Mouse (Mus musculus): Measurements from ENCODE around the gene Mrtfa.

Gene Mrtfa

DNA sequence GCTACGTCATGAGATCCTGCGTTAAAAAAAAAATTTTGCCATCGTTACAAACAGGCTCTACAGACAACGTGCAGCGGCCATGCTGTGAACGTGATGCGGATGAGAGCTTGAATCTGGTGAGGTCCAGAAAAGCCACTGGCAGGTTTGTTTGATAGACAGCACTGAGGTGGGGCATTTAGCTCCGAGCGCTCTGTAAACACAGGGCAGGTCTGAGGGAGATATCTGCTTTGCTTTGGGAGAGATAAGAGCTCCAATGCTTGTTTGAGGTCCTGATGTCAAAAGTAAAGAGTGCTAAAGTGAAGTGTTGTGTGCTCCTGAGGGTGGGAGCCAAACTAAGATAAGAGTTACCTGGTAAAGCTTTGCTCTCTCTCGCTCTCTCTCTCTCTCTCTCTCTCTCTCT, 6.6 kb upstream of the Mrtfa start:
- in situ Hi-C loops (cut with MboI, MseI): loop anchor here (5.0 kb wide), 1 partner anchor 125 kb away; no protein-coding TSS in a partner anchor

DNA sequence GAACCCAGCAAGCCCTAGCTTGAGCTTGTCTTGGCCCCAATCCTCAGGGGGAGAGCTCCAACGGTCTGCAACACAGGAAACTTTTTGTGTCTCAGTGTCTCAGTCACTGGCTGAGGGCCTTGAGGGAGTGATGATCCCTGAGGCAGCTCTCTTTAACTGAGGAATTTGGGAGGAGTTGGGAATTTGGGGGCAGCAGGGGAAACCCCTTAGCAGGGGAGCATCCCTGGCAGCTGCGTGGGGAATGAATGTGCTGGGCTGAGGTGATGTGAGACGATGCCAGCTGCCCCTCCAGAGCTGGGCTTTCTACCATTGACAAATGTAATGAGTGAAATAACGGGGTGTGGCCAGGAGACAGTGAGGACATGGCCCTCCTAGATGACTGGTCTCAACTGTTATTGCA, 4.9 kb upstream of the Mrtfa start:
- in situ Hi-C loops (cut with MboI, MseI): loop anchor here (5.0 kb wide), 1 partner anchor 123 kb away; no protein-coding TSS in a partner anchor

DNA sequence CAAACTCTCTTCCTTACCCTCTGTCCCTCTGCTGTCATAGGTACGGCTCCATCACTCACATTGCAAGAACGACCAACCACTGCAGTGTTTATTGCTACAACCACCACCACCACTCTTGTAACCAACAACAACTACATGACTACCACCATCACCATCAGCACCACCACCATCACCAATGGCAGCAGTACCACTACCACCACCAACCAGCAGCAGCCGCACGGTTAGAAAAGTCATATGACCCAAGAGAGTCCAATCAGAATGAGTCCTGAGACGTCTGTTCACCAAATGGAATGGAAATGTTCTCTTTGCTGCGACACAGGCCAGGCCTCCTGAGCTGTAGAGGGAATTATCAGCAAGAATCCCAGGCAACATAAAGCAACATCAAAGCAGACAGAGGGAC, 4.2 kb upstream of the Mrtfa start:
- in situ Hi-C loops (cut with MboI, MseI): loop anchor here (5.0 kb wide), 1 partner anchor 122 kb away; no protein-coding TSS in a partner anchor

DNA sequence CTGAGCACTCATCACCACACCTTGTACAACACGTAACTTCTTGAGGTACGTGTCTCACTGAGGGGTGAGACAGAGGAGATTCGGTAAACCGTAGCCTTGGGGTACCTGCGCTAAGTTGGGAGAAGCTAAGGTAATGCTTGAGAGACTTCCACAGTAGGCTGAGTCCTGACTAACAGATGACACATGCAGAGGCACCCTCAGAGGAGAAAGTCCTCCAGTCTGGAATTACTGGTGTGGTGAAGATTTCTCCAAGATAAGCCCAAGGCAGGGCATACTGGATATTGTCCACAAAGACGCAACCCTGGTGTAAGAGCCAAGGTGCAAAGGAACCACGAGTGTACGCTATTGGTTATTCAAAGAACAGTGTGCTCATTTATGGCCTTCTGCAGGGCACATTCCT, 2.3 kb upstream of the Mrtfa start:
- in situ Hi-C loops (cut with MboI, MseI): no loop called here

DNA sequence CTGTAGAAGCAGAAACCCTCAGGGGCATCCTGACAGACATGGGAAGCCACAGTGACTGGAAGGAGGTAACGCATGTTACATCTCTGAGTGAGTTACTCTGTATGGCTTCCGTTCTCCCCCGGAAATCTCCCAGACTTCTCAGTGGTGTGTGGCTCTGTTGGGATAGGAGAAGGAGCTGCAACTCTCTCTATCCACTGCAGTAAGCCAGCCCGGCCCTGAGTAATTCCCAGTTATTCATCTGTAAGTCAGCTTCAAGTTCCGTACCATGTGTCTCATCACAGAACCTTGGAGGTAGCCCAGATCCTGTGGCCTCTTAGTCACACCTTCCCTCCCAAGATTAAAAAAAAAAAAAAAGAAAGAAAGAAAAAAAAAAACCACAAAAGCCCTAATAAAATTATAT, 1.8 kb upstream of the Mrtfa start:
- in situ Hi-C loops (cut with MboI, MseI): no loop called here

DNA sequence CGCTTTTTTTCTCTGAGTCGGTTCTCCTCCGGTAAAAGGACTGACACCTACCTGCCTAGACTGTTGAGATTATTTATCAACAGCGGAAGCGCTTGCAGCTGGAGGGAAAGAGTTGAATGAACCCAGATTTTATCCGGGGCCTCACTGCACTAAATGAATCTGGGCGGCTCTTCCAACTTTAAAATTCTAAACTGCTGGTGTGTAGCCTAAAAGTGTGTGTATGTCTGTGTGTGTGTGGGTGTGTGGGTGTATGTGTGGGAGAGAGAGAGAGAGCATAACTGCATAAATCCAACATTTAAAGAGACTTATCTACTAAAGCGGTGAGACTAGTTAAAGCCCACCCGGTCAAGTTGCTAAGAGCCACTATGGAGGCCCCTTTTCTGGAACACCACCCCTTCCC, 746 bp upstream of the Mrtfa start:
- in situ Hi-C loops (cut with MboI, MseI): no loop called here

DNA sequence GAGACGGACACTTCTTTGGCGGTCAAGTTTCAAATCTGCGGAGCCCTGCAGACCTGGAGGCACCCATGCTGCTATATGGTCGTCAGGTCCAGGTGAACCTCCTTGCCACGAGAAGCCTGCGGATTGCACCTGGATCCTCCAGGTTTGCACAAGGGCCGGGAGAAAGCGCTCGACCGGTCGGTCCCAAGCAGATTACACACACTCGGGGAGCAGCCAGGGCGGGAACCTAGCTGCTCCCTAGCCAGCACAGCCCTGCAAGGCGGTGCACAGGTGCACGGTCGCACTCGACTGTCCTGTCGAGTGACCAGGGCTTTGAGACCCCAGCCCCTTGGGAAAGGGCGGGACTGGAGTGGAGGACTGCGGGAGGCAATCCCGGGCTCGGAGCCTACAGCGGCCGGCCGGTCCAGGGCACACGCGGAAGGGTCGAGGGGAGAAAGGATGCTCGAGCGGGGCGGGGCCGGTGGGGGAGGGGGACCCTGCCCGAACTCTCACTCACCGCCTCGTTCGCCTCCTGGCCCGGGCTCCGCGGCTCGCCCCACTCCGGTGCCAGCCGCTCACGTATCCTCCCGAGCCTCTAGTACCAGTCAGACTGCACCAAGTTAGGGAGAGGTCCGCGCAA, 437 bp downstream of the Mrtfa start:
- in situ Hi-C loops (cut with MboI, MseI): no loop called here

DNA sequence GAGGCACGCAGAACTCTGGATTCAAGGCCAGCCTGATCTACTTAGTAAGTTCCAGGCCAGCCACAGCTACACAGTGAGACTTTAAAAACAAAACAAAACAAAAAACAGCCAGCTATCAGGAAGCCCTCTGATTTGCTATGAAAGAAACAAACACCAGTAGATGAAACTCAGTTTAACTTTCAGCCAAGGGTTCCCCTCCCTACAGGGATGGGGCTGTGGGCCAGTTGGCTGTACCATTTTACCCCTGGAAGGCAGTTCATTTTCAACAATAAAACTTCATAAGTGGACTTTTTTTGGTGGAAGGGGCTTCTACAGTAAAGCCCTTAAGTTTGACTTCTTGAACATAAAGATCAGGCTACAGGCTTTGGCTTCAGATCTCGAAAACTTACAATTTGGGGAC, 1.5 kb downstream of the Mrtfa start:
- in situ Hi-C loops (cut with MboI, MseI): no loop called here

DNA sequence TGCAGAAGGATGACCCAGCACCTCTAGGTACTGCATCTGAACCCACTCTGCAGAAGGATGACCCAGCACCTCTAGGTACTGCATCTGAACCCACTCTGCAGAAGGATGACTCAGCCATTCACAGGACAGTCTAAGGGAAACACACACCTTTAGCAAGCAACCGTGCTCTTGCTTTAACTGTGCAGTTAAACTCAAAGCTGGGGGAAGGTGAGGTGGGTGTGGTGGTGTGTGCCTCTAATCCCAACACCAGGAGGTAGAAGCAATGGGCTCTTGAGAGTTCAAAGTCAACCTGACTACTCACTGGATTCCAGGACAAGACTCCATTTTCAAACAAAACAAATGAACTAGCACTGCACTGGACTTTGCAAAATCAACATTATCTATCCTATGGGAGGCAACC, 5.6 kb downstream of the Mrtfa start:
- in situ Hi-C loops (cut with MboI, MseI): no loop called here

DNA sequence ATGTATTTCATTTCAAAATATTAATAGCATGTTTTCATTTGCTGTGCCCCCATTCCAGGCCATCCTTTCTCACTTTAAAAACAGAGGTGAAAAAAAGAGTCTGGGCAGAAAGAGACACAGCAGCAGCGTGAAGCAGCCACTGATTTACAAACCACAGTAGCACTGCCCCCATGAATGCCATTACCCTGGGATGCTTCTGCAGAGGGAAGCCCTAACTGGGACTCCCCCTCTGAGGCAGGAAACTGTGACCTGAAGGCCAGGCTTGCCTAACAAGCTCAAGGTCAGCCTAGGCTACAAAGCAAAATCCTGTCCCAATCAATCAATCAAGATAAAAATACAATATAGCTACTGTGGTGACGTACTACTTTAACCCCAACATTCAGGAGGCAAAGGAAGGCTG, 9.3 kb downstream of the Mrtfa start:
- in situ Hi-C loops (cut with MboI, MseI): no loop called here

DNA sequence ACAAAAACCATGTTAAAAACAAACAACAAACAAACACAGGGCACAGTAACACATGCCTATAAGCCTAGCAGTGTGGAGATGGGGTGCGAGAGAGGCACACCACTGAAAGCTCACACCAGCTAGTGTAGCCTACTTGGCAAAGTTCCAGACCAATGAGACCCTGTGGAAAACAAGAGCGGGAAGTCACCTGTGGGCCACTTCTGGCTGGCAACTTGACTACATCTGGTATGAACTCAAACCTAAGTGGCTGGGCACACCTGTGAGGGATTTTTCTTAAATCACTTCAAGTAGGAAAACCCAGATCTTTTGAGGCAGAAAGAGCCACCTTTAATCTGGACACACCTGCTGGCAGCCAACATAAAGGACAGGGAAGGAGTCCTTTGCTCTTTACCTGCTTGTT, 11.0 kb downstream of the Mrtfa start:
- in situ Hi-C loops (cut with MboI, MseI): loop anchor here (5.0 kb wide), 1 partner anchor 57 kb away; no protein-coding TSS in a partner anchor

DNA sequence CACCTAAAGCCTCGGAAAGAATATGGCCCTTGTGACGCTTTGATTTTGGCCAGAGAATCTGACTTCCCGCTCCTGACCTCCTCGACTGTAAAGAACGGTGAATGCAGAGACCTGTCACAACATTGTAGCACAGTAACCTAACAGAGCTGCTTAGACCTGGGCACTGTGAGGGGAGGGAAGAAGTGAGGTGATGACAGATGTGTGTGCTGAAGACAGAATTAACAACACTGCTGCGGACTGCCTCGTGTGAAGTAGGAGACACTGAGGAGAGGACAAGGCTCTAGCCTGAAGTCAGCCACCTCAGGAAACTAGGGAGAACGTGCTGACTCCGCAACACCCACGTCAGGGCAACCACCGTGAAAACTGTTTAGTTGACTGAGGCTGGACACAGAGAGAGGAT, 11.9 kb downstream of the Mrtfa start:
- in situ Hi-C loops (cut with MboI, MseI): loop anchor here (5.0 kb wide), 1 partner anchor 56 kb away; no protein-coding TSS in a partner anchor

DNA sequence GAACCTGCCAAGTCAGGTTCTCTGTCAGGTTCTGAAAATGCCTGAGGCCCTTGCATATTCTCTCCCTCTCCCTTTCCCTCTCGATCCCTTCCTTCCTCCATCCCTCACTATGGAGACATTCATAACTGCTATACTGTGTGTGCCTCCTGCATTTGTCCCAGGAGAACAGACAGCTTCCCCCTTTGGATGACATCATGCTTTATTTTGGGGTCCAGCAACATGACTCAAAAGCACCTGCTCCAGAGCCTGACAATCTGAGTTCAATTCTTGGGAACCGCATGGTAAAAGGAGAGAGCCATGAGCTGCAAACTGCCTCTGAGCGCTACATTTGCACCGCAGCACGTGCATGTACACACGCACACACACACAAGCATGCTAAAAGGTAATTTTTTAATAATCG, 12.7 kb downstream of the Mrtfa start:
- in situ Hi-C loops (cut with MboI, MseI): loop anchor here (5.0 kb wide), 1 partner anchor 56 kb away; no protein-coding TSS in a partner anchor

DNA sequence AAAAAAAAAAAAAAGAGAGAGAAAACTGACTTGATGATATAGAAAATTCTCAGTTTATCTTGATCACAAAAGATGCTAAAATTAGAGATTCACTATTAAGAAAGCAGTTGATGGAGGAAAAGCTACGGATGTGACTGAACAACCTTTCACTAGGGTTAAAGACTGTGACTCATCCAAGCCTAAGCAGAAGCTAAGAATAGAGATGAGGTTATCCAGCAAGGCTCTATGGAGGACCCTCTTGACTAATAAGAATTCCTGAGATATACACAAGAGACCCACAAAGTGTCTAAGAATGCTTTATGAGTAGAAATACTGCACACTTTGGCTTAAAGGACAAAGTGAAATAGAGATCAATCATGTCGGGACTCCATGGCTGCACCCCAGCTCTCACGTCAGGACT, 14.9 kb downstream of the Mrtfa start:
- in situ Hi-C loops (cut with MboI, MseI): loop anchor here (5.0 kb wide), 1 partner anchor 53 kb away; no protein-coding TSS in a partner anchor

DNA sequence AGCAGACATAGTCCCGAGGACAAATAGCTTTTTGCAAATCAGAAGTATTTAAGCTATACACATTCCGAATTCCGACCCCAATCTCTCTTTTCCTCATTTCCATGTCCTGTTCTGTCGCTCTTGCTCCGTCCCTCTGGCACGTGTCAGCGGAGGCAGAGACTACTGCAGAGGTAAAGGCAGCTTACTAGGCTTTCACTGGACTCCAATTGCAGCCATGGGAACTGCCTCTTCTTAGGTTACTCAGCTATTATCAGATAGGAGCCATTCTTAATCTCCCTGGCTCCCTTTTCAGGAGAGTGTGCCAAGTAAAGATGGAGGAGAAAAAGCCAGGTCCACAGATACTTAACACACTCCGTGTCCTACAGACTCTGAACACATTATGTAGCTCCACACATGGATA, 18.3 kb downstream of the Mrtfa start:
- in situ Hi-C loops (cut with MboI, MseI): no loop called here

DNA sequence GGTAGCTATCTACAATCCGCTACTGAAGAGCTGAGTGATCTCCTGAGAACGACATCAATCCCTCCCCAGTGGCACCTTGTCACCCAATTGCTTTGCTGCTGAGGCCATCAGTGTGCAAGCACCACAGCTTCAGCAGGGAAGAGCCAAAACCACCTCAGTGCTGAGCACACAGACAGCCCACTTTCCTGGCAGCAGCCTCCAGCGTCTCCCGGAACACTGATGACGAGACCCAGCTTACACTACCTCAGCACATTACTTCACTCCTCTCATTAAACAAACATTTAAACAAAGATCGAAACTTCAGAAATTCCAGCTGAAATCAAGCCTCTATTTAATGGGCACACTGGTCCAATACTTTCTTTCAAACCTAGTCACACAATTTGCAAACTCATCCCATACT, 21.8 kb downstream of the Mrtfa start:
- in situ Hi-C loops (cut with MboI, MseI): no loop called here

DNA sequence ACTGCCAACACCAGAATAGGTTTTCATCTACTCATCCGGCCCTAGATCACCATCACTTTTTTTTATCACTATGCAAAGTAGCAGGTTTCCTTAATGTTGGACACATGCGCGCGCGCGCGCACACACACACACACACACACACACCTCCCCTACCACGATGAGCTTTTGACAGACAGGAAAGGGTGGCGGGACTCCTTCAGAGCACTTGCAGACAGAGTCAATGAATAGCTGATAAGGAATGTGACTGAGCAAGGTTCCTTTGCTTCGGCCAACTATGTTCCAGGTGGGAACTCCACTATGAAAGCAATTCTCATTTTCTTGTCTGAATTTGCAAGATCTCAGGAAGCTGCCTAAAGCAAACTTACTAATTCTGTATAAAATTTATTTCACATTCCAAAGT, 22.7 kb downstream of the Mrtfa start:
- in situ Hi-C loops (cut with MboI, MseI): no loop called here

DNA sequence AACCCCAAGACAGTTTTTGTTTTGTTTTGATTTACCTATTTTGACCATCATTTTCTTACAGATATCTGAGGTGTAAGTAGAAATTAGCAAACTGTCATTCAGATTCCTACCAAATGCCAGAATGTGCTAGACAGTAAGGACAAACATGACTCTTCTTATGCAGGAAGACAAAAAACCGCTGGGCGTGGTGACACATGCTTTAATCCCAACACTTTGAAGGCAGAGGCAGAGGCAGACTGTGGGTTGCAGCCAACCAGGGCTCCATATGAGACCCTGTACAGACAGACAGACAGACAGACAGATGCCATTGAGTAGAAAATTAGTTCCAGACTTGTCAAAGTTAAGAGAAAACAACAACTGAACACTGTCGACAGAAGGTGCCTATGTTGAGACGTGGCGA, 24.3 kb downstream of the Mrtfa start:
- in situ Hi-C loops (cut with MboI, MseI): no loop called here

DNA sequence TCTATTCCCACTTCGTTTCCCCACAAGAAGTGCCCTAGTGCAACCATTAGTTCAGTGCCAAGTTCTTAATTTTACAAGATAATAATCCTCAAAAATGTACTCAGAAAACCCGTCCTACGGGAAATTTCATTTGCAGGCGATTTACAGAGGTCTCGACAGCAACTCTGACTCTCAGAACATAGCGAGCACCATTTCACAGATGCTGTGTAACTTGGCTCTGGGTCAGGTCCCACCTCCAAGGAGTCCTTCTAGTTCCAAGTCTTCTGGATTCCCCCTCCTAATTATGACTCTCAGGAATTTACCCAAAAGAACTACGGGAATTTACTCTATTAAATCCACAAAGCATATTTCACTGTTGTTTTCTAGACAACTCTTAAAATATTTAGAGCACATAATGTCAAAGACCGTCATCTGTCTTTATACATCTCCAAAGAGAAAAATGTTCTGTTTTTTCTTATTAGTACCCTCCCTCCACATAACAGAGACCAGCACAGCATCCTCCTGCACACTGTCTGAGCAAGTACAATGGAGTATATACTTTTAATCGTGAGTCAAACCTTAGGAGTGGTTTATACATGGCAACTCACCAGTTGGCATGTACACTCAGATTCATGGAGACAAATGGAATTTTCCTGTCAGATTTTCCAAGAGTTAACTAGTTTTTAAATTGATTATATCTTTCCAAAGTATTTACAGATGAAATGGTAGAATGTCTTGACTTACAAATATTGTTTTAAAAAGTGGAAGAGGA, 25.8 kb downstream of the Mrtfa start:
- in situ Hi-C loops (cut with MboI, MseI): no loop called here

DNA sequence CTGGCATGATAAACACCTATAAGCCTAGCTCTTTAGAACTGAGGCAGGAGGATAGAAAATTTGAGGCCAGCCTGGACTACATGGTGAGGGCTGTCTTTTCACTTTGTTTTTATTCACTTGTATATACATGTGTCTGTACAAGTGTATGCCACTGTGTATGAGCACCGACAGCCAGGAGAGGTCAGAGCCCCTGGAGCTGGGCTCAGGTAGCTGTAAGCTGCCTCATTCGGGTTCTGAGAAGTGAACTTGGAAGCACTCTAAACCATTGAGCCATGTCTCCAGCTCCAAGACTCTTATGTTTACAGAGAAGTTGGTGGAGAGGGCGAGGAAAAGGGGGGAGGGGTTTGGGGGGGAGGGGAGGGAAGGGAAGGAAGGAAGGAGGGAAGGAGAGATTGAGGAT, 29.0 kb downstream of the Mrtfa start:
- in situ Hi-C loops (cut with MboI, MseI): no loop called here

DNA sequence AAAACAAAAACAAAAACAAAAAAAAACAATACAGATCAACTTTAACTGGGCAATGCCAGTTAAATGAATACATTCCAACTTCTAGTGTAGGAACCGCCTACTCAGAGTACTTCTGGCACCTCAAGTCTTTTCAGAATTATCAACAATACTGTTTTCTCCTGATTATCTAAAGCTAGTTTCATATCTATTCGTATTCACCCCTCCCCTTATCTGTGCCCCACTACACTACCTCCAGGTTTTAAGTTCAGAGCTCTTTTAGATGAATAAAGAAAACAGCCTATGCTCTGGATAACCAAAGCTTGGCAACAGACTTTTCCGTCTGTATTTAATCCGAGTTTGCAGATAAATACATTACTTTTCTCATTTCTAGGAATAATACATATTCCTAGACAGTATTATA, 29.9 kb downstream of the Mrtfa start:
- in situ Hi-C loops (cut with MboI, MseI): no loop called here

DNA sequence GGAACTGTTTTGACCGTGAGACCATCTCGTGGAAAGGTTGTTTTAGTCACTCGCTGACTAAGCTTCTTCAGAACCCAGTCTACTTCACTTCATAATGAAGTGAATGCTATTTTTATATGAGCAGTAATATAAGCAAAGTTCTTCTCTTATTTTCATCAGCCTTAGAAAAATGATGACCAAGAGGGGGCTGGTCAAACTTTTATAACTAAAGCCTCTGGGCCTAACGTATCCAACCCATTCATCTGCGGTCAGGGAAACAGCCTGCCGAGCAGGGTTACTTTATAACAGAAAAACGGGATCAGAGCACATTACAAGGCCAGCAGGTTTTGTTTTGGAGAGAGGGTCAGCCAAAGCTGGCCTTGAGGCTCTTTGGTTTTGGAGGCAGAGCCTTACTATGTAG, 31.3 kb downstream of the Mrtfa start:
- in situ Hi-C loops (cut with MboI, MseI): no loop called here

DNA sequence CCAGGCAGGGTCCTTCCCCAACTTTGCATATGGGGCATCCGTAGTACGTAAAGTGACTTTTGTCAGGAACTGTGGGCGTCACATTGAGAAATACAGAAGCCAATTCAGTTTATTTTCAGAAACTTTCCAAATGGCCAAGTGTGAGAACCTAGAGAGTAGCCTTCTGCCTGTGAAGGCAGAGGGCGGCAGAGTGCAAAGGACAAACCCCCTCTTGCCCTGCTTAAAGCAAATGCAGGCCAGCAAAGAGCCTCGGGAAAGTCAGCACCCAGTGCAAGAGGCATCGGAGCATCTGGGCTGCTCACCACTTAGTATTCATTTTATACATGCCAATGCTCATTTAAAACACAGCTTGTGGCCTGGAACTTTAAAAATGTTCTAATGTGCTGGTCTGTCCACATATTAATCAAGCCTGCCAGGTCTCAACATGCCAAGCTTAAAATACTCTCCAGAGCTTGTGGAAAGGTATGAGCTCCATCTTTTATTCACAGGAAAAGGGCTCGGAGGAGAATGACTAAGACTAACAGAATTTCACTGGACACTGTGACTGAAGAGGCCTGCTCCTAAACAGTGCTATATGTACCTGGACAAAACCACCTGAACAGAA, 31.9 kb downstream of the Mrtfa start:
- in situ Hi-C loops (cut with MboI, MseI): no loop called here

All from T-helper 1 cell (primary cell).